Mouse (Mus musculus) CH12.LX (cell line): Measurements from ENCODE around the gene Ica1.

Experiments used
- CTCF ChIP-seq, 2 experiments: IDR thresholded peaks in 1 of 2; conservative IDR thresholded peaks in 1 of 2; 2 replicates each; pipeline ENCODE4 v1.5.1; 2011 to 2012; ENCODE audit warnings: low read depth in 2 of 2, low read length in 2 of 2, improper control_type of control experiment in 1 of 2, inconsistent platforms in 1 of 2, mild to moderate bottlenecking in 1 of 2, moderate library complexity in 1 of 2
- MAX ChIP-seq: IDR thresholded peaks from 2 replicates; pipeline ENCODE4 v1.6.1; 2011; ENCODE audit warnings: low read length, improper control_type of control experiment

DNA sequence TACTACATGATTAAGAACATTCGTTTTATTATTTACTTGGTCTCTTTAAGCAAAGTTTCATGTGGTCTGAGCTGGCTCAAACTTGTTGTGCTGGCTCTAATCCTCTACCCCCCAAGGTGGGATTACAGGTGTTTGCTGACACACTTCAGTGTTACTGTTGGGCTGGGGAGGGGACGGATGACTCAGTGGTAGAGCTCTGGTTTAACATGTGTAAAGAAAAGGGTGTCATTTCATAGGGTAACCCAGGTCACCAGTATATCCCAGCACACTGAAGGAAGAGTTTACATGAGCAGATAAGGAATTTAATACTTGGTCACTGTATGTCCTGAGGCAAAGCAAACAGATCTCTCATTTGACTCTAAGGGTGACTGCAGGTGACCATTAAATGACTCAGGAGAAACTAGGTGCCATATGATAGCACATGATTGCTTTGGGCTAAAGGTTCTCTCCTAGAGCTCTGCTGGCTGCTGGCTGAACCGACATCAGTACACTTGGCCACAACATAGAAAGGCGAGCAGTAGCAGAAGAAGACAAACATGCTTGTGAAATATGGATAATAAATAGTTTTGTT lies 128.9 kb downstream of the Ica1 start:
- no peak for TF ChIP-seq CTCF (conservative IDR thresholded peaks at IDR 0.05 in 1 of 2, IDR thresholded peaks at IDR 0.05 in 1 of 2; ENCODE audit: low read depth in 2 of 2, low read length in 2 of 2)
- no peak for TF ChIP-seq MAX
